Mouse (Mus musculus): ENCODE measurements at regions not wholly inside any gene's neighbourhood (a gene's known extent, or its start where the extent isn't known, plus 50 kb on each side); places are given as distances from the start of the nearest gene placed in this dataset.
A peak's percentile ranks its signal among the peaks of the same experiment; 100 is the strongest.

DNA sequence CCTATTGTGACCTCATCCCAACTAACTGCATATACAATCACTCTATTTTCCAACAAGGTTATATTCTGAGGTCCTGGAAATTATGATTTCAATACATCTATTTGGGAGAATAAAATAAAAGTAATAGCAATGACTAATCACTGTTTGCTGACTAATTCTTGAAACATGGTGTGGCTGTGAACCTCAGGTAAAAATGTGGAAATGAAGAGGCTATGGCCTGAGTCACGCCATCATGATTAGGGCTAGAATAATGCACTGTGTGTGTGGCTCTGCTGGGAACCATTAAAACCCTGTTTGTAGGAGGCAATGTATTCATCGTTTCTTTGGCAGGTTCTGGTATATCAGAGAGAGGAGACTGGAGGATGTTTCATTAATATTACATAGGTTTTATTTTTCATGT, 179.7 kb upstream of the Mbnl1 start:
- Histone ChIP-seq H3K4me1 (ENCODE audit: control insufficient read depth, insufficient read depth, low read length) (no peaks in the 10 kb centered on the region), H3K4me3 (ENCODE audit: insufficient read depth, low read length) (no peak overlapping the region), H3K27ac (ENCODE audit: insufficient read depth, low read depth, low read length) (no peak overlapping the region)
- TF ChIP-seq POLR2A (IDR thresholded peaks at IDR 0.05; ENCODE audit: borderline replicate concordance, low read depth, low read length) (no peak), CTCF (IDR thresholded peaks at IDR 0.05; ENCODE audit: low read depth, low read length) (no peak)

- Histone ChIP-seq H3K27ac (ENCODE audit: insufficient read depth, low read depth, low read length) (no peak overlapping the region), H3K4me1 (ENCODE audit: control insufficient read depth, insufficient read depth, low read length) (peaks cover 3% of the 10 kb centered on the region), H3K4me3 (ENCODE audit: insufficient read depth, low read length) (no peak overlapping the region)
- no peak for TF ChIP-seq CTCF (IDR thresholded peaks at IDR 0.05; ENCODE audit: low read depth, low read length)
- no peak for TF ChIP-seq POLR2A (IDR thresholded peaks at IDR 0.05; ENCODE audit: borderline replicate concordance, low read depth, low read length)
Observed at GRCm38 (mm10) chr3:60305399-60305798, 167.2 kb upstream of the Mbnl1 start.

DNA sequence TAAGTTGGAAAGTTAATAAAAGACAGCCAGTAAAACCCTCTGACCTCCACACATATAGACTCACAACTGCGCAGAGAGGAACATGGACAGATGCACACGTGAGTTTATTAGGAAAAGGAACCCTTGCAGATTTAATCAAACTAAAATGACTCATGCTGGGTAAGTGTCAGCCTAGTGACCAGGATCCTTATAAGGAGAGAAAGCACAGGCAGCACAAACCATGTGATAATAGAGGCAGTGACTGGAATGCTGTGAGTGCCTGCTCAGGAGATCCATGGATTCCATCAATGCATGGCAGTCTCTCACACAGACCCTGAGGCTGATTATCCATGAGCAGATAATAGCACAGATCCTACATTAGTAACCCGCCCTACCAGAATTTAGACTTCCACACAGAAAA, 162.2 kb upstream of the Mbnl1 start:
- H3K4me3 ChIP-seq (ENCODE audit: insufficient read depth, low read length), result no peak overlapping the region
- no peak overlapping the region for H3K27ac ChIP-seq (ENCODE audit: insufficient read depth, low read depth, low read length)
- peaks cover 7% of the 10 kb centered on the region for H3K4me1 ChIP-seq (ENCODE audit: control insufficient read depth, insufficient read depth, low read length)
- TF ChIP-seq CTCF (IDR thresholded peaks at IDR 0.05; ENCODE audit: low read depth, low read length) (no peak), POLR2A (IDR thresholded peaks at IDR 0.05; ENCODE audit: borderline replicate concordance, low read depth, low read length) (no peak)

GRCm38 (mm10) chr3:60311178-60311577, 161.5 kb upstream of the Mbnl1 start:
- Histone ChIP-seq H3K27ac (ENCODE audit: insufficient read depth, low read depth, low read length) (no peak overlapping the region), H3K4me1 (ENCODE audit: control insufficient read depth, insufficient read depth, low read length) (peaks cover 7% of the 10 kb centered on the region), H3K4me3 (ENCODE audit: insufficient read depth, low read length) (no peak overlapping the region)
- TF ChIP-seq POLR2A (IDR thresholded peaks at IDR 0.05; ENCODE audit: borderline replicate concordance, low read depth, low read length), result no peak

GRCm38 (mm10) chr3:60320213-60320936, 152.3 kb upstream of the Mbnl1 start:
- Histone ChIP-seq H3K27ac (ENCODE audit: insufficient read depth, low read depth, low read length) (peak overlapping the region; percentile 30), H3K4me1 (ENCODE audit: control insufficient read depth, insufficient read depth, low read length) (peaks cover 10% of the 10 kb centered on the region), H3K4me3 (ENCODE audit: insufficient read depth, low read length) (no peak overlapping the region)
- TF ChIP-seq CTCF (IDR thresholded peaks at IDR 0.05; ENCODE audit: low read depth, low read length), result no peak
- TF ChIP-seq POLR2A (IDR thresholded peaks at IDR 0.05; ENCODE audit: borderline replicate concordance, low read depth, low read length), result no peak

- H3K4me3 ChIP-seq (ENCODE audit: insufficient read depth, low read length), result no peak overlapping the region
- H3K4me1 ChIP-seq (ENCODE audit: control insufficient read depth, insufficient read depth, low read length), result peaks cover 10% of the 10 kb centered on the region
- H3K27ac ChIP-seq (ENCODE audit: insufficient read depth, low read depth, low read length), result no peak overlapping the region
- no peak for TF ChIP-seq POLR2A (IDR thresholded peaks at IDR 0.05; ENCODE audit: borderline replicate concordance, low read depth, low read length)
- TF ChIP-seq CTCF (IDR thresholded peaks at IDR 0.05; ENCODE audit: low read depth, low read length), result no peak
Observed at GRCm38 (mm10) chr3:60323514-60323913, 149.1 kb upstream of the Mbnl1 start.

GRCm38 (mm10) chr3:60324416-60324815, 148.2 kb upstream of the Mbnl1 start:
- Histone ChIP-seq H3K4me1 (ENCODE audit: control insufficient read depth, insufficient read depth, low read length) (peaks cover 10% of the 10 kb centered on the region), H3K4me3 (ENCODE audit: insufficient read depth, low read length) (no peak overlapping the region), H3K27ac (ENCODE audit: insufficient read depth, low read depth, low read length) (no peak overlapping the region)
- TF ChIP-seq CTCF (IDR thresholded peaks at IDR 0.05; ENCODE audit: low read depth, low read length) (no peak), POLR2A (IDR thresholded peaks at IDR 0.05; ENCODE audit: borderline replicate concordance, low read depth, low read length) (no peak)

DNA sequence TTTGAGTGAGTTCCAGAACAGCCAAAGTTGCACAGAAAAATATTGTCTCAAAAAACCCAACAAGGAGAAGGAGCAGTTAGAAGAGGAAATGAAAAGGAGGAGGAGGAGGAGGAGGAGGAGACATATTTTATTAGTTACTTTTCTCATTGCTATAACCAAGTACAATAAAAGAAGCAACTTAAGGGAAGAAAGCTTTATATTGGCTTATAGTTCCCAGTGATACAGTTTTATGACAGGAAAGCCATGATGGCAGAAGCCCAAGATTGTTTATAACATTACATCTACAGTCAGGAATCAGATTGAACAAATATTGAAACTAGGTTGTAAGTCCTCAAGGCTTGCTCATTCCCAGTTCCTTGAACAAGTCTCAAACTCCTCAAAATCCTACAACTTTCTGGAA, 147.7 kb upstream of the Mbnl1 start:
- Histone ChIP-seq H3K4me1 (ENCODE audit: control insufficient read depth, insufficient read depth, low read length) (peaks cover 6% of the 10 kb centered on the region), H3K4me3 (ENCODE audit: insufficient read depth, low read length) (no peak overlapping the region), H3K27ac (ENCODE audit: insufficient read depth, low read depth, low read length) (no peak overlapping the region)
- TF ChIP-seq CTCF (IDR thresholded peaks at IDR 0.05; ENCODE audit: low read depth, low read length), result no peak
- TF ChIP-seq POLR2A (IDR thresholded peaks at IDR 0.05; ENCODE audit: borderline replicate concordance, low read depth, low read length), result no peak

- no peak overlapping the region for H3K27ac ChIP-seq (ENCODE audit: insufficient read depth, low read depth, low read length)
- TF ChIP-seq POLR2A (IDR thresholded peaks at IDR 0.05; ENCODE audit: borderline replicate concordance, low read depth, low read length) (no peak), CTCF (IDR thresholded peaks at IDR 0.05; ENCODE audit: low read depth, low read length) (no peak)
- H3K4me3 ChIP-seq (ENCODE audit: insufficient read depth, low read length), result no peak overlapping the region
- no peaks in the 10 kb centered on the region for H3K4me1 ChIP-seq (ENCODE audit: control insufficient read depth, insufficient read depth, low read length)
Observed at GRCm38 (mm10) chr3:60332460-60332859, 140.2 kb upstream of the Mbnl1 start.

DNA sequence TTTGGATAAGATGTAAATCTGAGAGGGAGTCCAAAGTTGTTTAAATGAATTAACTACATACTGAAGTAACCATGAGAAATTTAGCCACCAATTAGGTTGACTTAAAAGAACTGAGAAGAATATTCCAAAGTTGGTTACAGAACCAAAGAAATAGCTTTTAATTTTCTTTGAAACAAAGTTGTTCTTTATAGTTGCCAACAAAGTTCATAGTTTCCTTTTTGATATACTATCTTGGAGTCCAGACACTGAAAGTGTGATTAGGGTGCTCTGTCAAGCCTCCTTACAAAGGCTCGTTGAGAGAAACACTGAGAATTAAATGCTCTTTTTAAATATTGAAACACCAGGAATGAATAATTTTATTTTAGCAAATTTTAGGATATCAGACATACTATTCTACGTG, 139.0 kb upstream of the Mbnl1 start:
- Histone ChIP-seq H3K4me1 (ENCODE audit: control insufficient read depth, insufficient read depth, low read length) (no peaks in the 10 kb centered on the region), H3K27ac (ENCODE audit: insufficient read depth, low read depth, low read length) (no peak overlapping the region), H3K4me3 (ENCODE audit: insufficient read depth, low read length) (no peak overlapping the region)
- TF ChIP-seq CTCF (IDR thresholded peaks at IDR 0.05; ENCODE audit: low read depth, low read length) (no peak), POLR2A (IDR thresholded peaks at IDR 0.05; ENCODE audit: borderline replicate concordance, low read depth, low read length) (no peak)

All from bone marrow macrophage, adult 2 months (primary cell).